Mouse (Mus musculus) effector memory CD4-positive, alpha-beta T cell, adult 7 months (primary cell): ENCODE results near the gene Tubgcp4. TPM values are rescaled to one million over a fixed set of nuclear protein-coding genes. Genes with fewer than 3 reads are reported as not detected.

Experiments
- polyA plus RNA-seq: library from polyadenylated mRNA; unstranded; fragments of 100-300 nt; shearing (Covaris generic); gene quantifications from one replicate; pipeline ENCODE4 v1.2.1, GENCODE M21; 2017

Tubgcp4 gene
- 49.8 TPM for polyA plus RNA-seq

GRCm38 (mm10) chr2:121170481-121170971, at the start of gene Tubgcp4:
Tubgcp4 (plus strand) TSS chr2:121170654.

GRCm38 (mm10) chr2:121140018-121140882, 30.2 kb upstream of the Tubgcp4 start, which contains the start of the genes Adal and Lcmt2:
Adal (plus strand) TSS chr2:121140428.
Lcmt2 (minus strand) TSS chr2:121140653.

GRCm38 (mm10) chr2:121170980-121171742, 707 bp downstream of the Tubgcp4 start, which contains the start of gene Zscan29:
Zscan29 (minus strand) TSS chr2:121171125.

Other genes with a start within 250 kb of the Tubgcp4 start
- 46.8 TPM for gene Ubr1, start 199.9 kb upstream of the Tubgcp4 start, polyA plus RNA-seq
- 21.4 TPM for gene Tmem62, start 193.6 kb upstream of the Tubgcp4 start, polyA plus RNA-seq
- gene Ccndbp1, start 162.3 kb upstream of the Tubgcp4 start, polyA plus RNA-seq = 110 TPM
- 0.78 TPM for gene Epb42, start 133.6 kb upstream of the Tubgcp4 start, polyA plus RNA-seq
- not detected for gene Tgm5, start 84.8 kb upstream of the Tubgcp4 start, polyA plus RNA-seq
- not detected for gene Tgm7, start 60.9 kb upstream of the Tubgcp4 start, polyA plus RNA-seq
- 5.4 TPM for gene Adal, start 30.2 kb upstream of the Tubgcp4 start, polyA plus RNA-seq
- 12.6 TPM for gene Lcmt2, start 30.0 kb upstream of the Tubgcp4 start, polyA plus RNA-seq
- gene Zscan29, start 471 bp downstream of the Tubgcp4 start, polyA plus RNA-seq = 23.4 TPM
- gene Trp53bp1, start 100.8 kb downstream of the Tubgcp4 start, polyA plus RNA-seq = 65.7 TPM
- gene Map1a, start 118.9 kb downstream of the Tubgcp4 start, polyA plus RNA-seq = 0.85 TPM
- 6.9 TPM for gene Ppip5k1, start 184.7 kb downstream of the Tubgcp4 start, polyA plus RNA-seq
- gene Ckmt1, start 187.1 kb downstream of the Tubgcp4 start, polyA plus RNA-seq = 1.6 TPM
- gene Strc, start 216.5 kb downstream of the Tubgcp4 start, polyA plus RNA-seq = not detected
- gene Pdia3, start 243.1 kb downstream of the Tubgcp4 start, polyA plus RNA-seq = 374 TPM
- gene Catsper2, start 243.1 kb downstream of the Tubgcp4 start, polyA plus RNA-seq = 0.55 TPM